Mouse (Mus musculus): ENCODE measurements around the gene Gm42742.

Gm42742 gene

GRCm38 (mm10) chr7:127020901-127021562 lies at the start of gene Gm42742, which contains the start of gene Prrt2:
Gene Gm42742 (minus strand): TSS chr7:127021097.
Gene Prrt2 (minus strand): TSS chr7:127021211.
- no peak for DNase-seq (ENCODE audit: low read depth, low spot score)

GRCm38 (mm10) chr7:127066317-127066716 lies 45.4 kb upstream of the Gm42742 start:
- no peak for DNase-seq (ENCODE audit: low read depth, low spot score)

GRCm38 (mm10) chr7:127065538-127065937 lies 44.6 kb upstream of the Gm42742 start:
- no peak for DNase-seq (ENCODE audit: low read depth, low spot score)

- no peak for DNase-seq (ENCODE audit: low read depth, low spot score)
These were observed 34.2 kb upstream of the Gm42742 start for GRCm38 (mm10) chr7:127055026-127055585.

- DNase-seq (ENCODE audit: low read depth, low spot score), result no peak
These were observed 21.2 kb upstream of the Gm42742 start, which contains the start of gene Kif22 for GRCm38 (mm10) chr7:127041851-127042672. Gene Kif22 (minus strand): TSS chr7:127042471.

GRCm38 (mm10) chr7:127031244-127031643 lies 10.3 kb upstream of the Gm42742 start:
- no peak for DNase-seq (ENCODE audit: low read depth, low spot score)

GRCm38 (mm10) chr7:127030172-127030571 lies 9.3 kb upstream of the Gm42742 start:
- no peak for DNase-seq (ENCODE audit: low read depth, low spot score)

- DNase-seq (ENCODE audit: low read depth, low spot score), result no peak
These were observed 7.0 kb upstream of the Gm42742 start for GRCm38 (mm10) chr7:127027885-127028284.

- DNase-seq (ENCODE audit: low read depth, low spot score), result peak; percentile 99
These were observed 6.3 kb upstream of the Gm42742 start, which contains the start of gene Maz for GRCm38 (mm10) chr7:127026984-127027726. Gene Maz (minus strand): TSS chr7:127027037.

GRCm38 (mm10) chr7:127026616-127026983 lies 5.7 kb upstream of the Gm42742 start:
- DNase-seq (ENCODE audit: low read depth, low spot score), result no peak

- DNase-seq (ENCODE audit: low read depth, low spot score), result no peak
These were observed 5.3 kb upstream of the Gm42742 start for GRCm38 (mm10) chr7:127026161-127026600.

GRCm38 (mm10) chr7:127025556-127026160 lies 4.8 kb upstream of the Gm42742 start:
- DNase-seq (ENCODE audit: low read depth, low spot score), result no peak

GRCm38 (mm10) chr7:127024755-127025555 lies 4.1 kb upstream of the Gm42742 start:
- DNase-seq (ENCODE audit: low read depth, low spot score), result no peak

- no peak for DNase-seq (ENCODE audit: low read depth, low spot score)
These were observed 3.2 kb upstream of the Gm42742 start for GRCm38 (mm10) chr7:127023896-127024690.

GRCm38 (mm10) chr7:127023272-127023691 lies 2.4 kb upstream of the Gm42742 start:
- no peak for DNase-seq (ENCODE audit: low read depth, low spot score)

GRCm38 (mm10) chr7:127022528-127023271 lies 1.8 kb upstream of the Gm42742 start:
- DNase-seq (ENCODE audit: low read depth, low spot score), result no peak

- no peak for DNase-seq (ENCODE audit: low read depth, low spot score)
These were observed 948 bp upstream of the Gm42742 start for GRCm38 (mm10) chr7:127021563-127022527.

GRCm38 (mm10) chr7:127020491-127020890 lies 406 bp downstream of the Gm42742 start:
- DNase-seq (ENCODE audit: low read depth, low spot score), result no peak

Measured in brain, embryonic 18.5 days (tissue).